Mouse (Mus musculus): Measurements from ENCODE around the gene Parp12.

The Parp12 gene

GRCm38 (mm10) chr6:39117584-39118455 lies at the start of gene Parp12:
TSS of gene Parp12 (minus strand) at chr6:39118349.
- peak; percentile 89 to 91 for DNase-seq (ENCODE audit: low spot score in 2 of 2)

GRCm38 (mm10) chr6:39164891-39165290 lies 46.7 kb upstream of the Parp12 start:
- DNase-seq (ENCODE audit: low spot score in 2 of 2) = no peak

GRCm38 (mm10) chr6:39161975-39162374 lies 43.8 kb upstream of the Parp12 start:
- no peak for DNase-seq (ENCODE audit: low spot score in 2 of 2)

GRCm38 (mm10) chr6:39146041-39146440 lies 27.9 kb upstream of the Parp12 start:
- no peak for DNase-seq (ENCODE audit: low spot score in 2 of 2)

- DNase-seq (ENCODE audit: low spot score in 2 of 2) = no peak
These were observed 14.4 kb upstream of the Parp12 start for GRCm38 (mm10) chr6:39132556-39132955.

GRCm38 (mm10) chr6:39131480-39131879 lies 13.3 kb upstream of the Parp12 start:
- DNase-seq (ENCODE audit: low spot score in 2 of 2) = no peak

GRCm38 (mm10) chr6:39124719-39125118 lies 6.6 kb upstream of the Parp12 start:
- DNase-seq (ENCODE audit: low spot score in 2 of 2) = no peak

- DNase-seq (ENCODE audit: low spot score in 2 of 2) = no peak
These were observed 2.5 kb upstream of the Parp12 start for GRCm38 (mm10) chr6:39120685-39121084.

- DNase-seq (ENCODE audit: low spot score in 2 of 2) = peak in 1 of 2 experiments; percentile 46
These were observed 320 bp upstream of the Parp12 start for GRCm38 (mm10) chr6:39118456-39118881.

- DNase-seq (ENCODE audit: low spot score in 2 of 2) = no peak
These were observed 2.7 kb downstream of the Parp12 start for GRCm38 (mm10) chr6:39115438-39115837.

GRCm38 (mm10) chr6:39113141-39113540 lies 5.0 kb downstream of the Parp12 start:
- DNase-seq (ENCODE audit: low spot score in 2 of 2) = no peak

GRCm38 (mm10) chr6:39112701-39113100 lies 5.4 kb downstream of the Parp12 start:
- no peak for DNase-seq (ENCODE audit: low spot score in 2 of 2)

GRCm38 (mm10) chr6:39106812-39107211 lies 11.3 kb downstream of the Parp12 start:
- DNase-seq (ENCODE audit: low spot score in 2 of 2) = no peak

- no peak for DNase-seq (ENCODE audit: low spot score in 2 of 2)
These were observed 13.5 kb downstream of the Parp12 start for GRCm38 (mm10) chr6:39104631-39105030.

GRCm38 (mm10) chr6:39076498-39076897 lies 41.7 kb downstream of the Parp12 start:
- no peak for DNase-seq (ENCODE audit: low spot score in 2 of 2)

- DNase-seq (ENCODE audit: low spot score in 2 of 2) = no peak
These were observed 44.0 kb downstream of the Parp12 start for GRCm38 (mm10) chr6:39074186-39074585.

- no peak for DNase-seq (ENCODE audit: low spot score in 2 of 2)
These were observed 45.5 kb downstream of the Parp12 start for GRCm38 (mm10) chr6:39072664-39073063.

- DNase-seq (ENCODE audit: low spot score in 2 of 2) = peak; percentile 19 to 61
These were observed 51.1 kb downstream of the Parp12 start for GRCm38 (mm10) chr6:39066935-39067578.

- no peak for DNase-seq (ENCODE audit: low spot score in 2 of 2)
These were observed 54.6 kb downstream of the Parp12 start for GRCm38 (mm10) chr6:39063541-39063940.

GRCm38 (mm10) chr6:39061180-39061579 lies 57.0 kb downstream of the Parp12 start:
- DNase-seq (ENCODE audit: low spot score in 2 of 2) = no peak

- no peak for DNase-seq (ENCODE audit: low spot score in 2 of 2)
These were observed 58.3 kb downstream of the Parp12 start for GRCm38 (mm10) chr6:39059547-39060497.

- no peak for DNase-seq (ENCODE audit: low spot score in 2 of 2)
These were observed 59.2 kb downstream of the Parp12 start for GRCm38 (mm10) chr6:39058936-39059335.

Data from heart, adult 9 months (tissue).